Mouse (Mus musculus) megakaryocyte-erythroid progenitor cell, adult 5-6 weeks (primary cell): ENCODE data around the gene Zbed3. TPM values are rescaled to one million over a fixed set of nuclear protein-coding genes. Genes with fewer than 3 reads are reported as not detected.

ENCODE experiments used
- total RNA-seq, 2 experiments: library from RNA; stranded (forward) in 1 of 2; stranded (reverse) in 1 of 2; fragments of 200-1000, 215-1000 nt in 1 of 2; fragments of >200 nt in 1 of 2; fragmentation: Nextera tagmentation in 1 of 2; gene quantifications; 2 replicates each; pipeline ENCODE4 v1.2.3; 2014 to 2017

Gene Zbed3
- total RNA-seq, 2 experiments from 2014 or later = 2.6 to 13.3 TPM

Other genes with a start within 250 kb of the Zbed3 start
- gene Pde8b, start 73.3 kb upstream of the Zbed3 start, total RNA-seq (2014; fragmentation: Nextera tagmentation) = 0.42 TPM in 1 of 2 replicates, not detected in the other
- not detected in 2 replicates for gene Pde8b, start 73.3 kb upstream of the Zbed3 start, total RNA-seq (2017)
- gene Aggf1, start 51.7 kb downstream of the Zbed3 start, total RNA-seq (2014; fragmentation: Nextera tagmentation) = 53.1 and 58.0 TPM in 2 replicates
- gene Aggf1, start 51.7 kb downstream of the Zbed3 start, total RNA-seq (2017) = 69.0 and 72.8 TPM in 2 replicates
- gene Crhbp, start 121.3 kb downstream of the Zbed3 start, total RNA-seq (2014; fragmentation: Nextera tagmentation) = not detected in 2 replicates
- gene Crhbp, start 121.3 kb downstream of the Zbed3 start, total RNA-seq (2017) = not detected in 2 replicates
- gene S100z, start 155.1 kb downstream of the Zbed3 start, total RNA-seq (2014; fragmentation: Nextera tagmentation) = not detected in 2 replicates
- gene S100z, start 155.1 kb downstream of the Zbed3 start, total RNA-seq (2017) = not detected in 2 replicates
- 0.66 TPM in 1 of 2 replicates, not detected in the other for gene F2rl1, start 201.6 kb downstream of the Zbed3 start, total RNA-seq (2014; fragmentation: Nextera tagmentation)
- 0.47 TPM in 1 of 2 replicates, not detected in the other for gene F2rl1, start 201.6 kb downstream of the Zbed3 start, total RNA-seq (2017)